Mouse (Mus musculus) Patski (cell line): ENCODE data around the gene Snorc. TPM values are rescaled to one million over a fixed set of nuclear protein-coding genes. Genes with fewer than 3 reads are reported as not detected.
A peak's percentile ranks its signal among the peaks of the same experiment; 100 is the strongest.

Experiments used
- ATAC-seq: fragments of 100-300 bp; one replicate; pipeline ENCODE4 v1.8.0; 2021
- CTCF ChIA-PET: fragments of 350-600 bp; sonication (Branson Sonifier 250); formaldehyde crosslinking; loops from one replicate; lab custom pipeline; 2022; ENCODE audit warnings: inconsistent platforms; lab: Charles Lee
- POLR2A ChIA-PET: fragments of 350-600 bp; sonication (Branson Sonifier 250); formaldehyde crosslinking; loops from one replicate; lab custom pipeline; 2022; ENCODE audit warnings: antibody characterized with exemption, inconsistent platforms; lab: Charles Lee
- DNase-seq: peaks from one replicate; pipeline ENCODE4 v3.0.0-alpha.2; 2011; ENCODE audit warnings: low read depth, low spot score
- H3K27me3 ChIP-seq: fragments of 371-371 bp; one replicate; pipeline ENCODE4 v1.5.1; 2021
- CTCF ChIP-seq: fragments of 100-300 bp; IDR thresholded peaks from one replicate; pipeline ENCODE4 v1.5.1; 2021
- in situ Hi-C: fragments of 300-500 bp; cut with MboI; formaldehyde crosslinking; loops from 3 replicates; pipeline ENCODE4 v1.11.1; 2018; ENCODE audit warnings: low pct_unique_long_range_greater_than_20kb, mixed read lengths
- polyA plus RNA-seq: library from polyadenylated mRNA; unstranded; gene quantifications from one replicate; pipeline ENCODE4 v1.2.3, GENCODE M21; 2021

Snorc gene
- polyA plus RNA-seq, 1 experiment from 2014 or later, result not detected

DNA sequence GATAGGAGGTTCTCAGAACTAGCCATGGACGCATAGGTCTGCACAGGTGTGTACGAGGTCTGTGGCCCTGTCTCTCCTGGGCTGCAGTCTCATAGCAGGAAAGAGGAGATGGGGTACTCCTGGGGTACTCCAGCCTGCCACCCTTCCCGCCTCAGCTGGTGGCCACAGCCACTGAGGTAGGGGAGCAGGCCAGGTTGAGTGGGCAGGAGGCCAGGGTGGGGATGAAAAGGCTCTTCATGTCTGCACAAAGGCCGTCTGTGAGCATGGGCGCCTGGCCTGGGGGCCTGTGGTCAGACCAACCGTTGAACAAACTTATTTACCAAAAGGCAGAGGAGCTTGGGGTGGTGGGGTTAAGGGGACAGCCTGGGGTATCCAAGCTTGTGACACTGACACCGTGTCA, 1.8 kb downstream of the Snorc start:
- ATAC-seq (no peak), DNase-seq (no peak)
- H3K27me3 ChIP-seq, result no peaks in the 10 kb centered on the region
- ChIA-PET CTCF (interaction anchor here (1.1 kb wide), 1 partner anchor 9 kb away, joined by 3 read pairs; no protein-coding TSS in a partner anchor), POLR2A (no interaction called here)
- TF ChIP-seq CTCF, result no peak
- in situ Hi-C loops, result no loop called here

DNA sequence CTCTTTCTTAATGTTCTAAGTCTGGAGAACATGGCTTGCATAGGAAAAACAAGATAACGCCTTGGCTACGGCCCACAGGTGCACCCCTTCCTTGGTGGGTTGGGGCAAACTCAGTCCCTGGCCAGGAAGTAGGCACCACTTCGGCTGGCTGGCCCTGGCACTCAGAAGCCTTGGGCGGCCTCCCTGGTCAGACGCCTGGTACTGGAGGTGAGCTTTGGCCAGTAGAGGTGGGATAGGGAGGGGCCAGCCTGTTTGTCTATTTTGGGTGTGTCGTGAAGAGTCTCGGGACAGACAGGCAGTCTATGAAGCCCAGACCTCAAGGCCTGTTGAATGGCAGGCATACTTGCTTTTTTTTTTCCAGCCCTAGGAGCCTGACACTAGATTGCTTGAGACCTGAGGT, 2.5 kb downstream of the Snorc start:
- H3K27me3 ChIP-seq, result no peaks in the 10 kb centered on the region
- no peak for ATAC-seq
- TF ChIP-seq CTCF, result no peak
- no peak for DNase-seq
- ChIA-PET CTCF (no interaction called here), POLR2A (interaction anchor here (0.7 kb wide), 1 partner anchor 17 kb away, joined by 6 read pairs; no protein-coding TSS in a partner anchor)
- in situ Hi-C loops, result no loop called here

DNA sequence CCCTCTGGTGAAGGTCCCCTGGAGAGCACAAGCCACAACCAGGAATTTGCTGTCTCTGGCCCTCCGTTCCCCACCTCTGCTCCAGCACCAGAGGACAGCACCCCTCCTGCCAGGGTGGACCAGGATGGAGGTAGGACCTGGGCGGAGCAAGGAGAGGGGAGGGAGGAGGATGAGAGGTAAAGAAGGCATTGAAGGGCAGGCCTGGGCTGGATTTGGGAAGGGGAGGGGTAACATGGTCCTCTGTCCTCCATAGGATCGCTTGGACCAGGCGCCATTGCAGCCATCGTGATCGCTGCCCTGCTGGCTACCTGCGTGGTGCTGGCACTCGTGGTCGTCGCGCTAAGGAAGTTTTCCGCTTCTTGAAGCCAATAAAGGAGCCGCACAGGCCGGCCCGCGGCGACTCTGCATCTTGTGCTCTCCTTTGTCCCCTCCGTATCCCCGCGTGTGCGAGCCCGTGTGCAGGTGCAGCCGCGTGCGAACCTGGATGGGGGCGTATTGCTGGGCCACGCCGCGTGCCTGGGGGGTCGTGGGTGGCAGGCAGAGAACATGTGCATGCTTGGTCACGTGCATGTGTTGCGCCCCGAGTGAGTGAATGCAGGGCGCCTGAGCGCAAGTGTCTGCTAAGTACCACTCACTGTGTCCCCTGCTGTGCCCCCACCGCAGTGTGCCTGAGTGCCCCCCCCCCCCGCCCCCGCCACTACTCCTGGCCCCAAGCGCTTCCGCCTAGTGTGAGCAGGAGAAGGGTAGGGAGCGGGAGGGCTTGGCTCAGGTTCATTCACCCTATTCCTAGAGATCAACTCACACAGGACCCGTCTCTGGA, 5.2 kb downstream of the Snorc start:
- in situ Hi-C loops, result no loop called here
- H3K27me3 ChIP-seq, result no peaks in the 10 kb centered on the region
- ChIA-PET CTCF (no interaction called here), POLR2A (no interaction called here)
- ATAC-seq, result no peak
- DNase-seq, result no peak
- TF ChIP-seq CTCF, result no peak

DNA sequence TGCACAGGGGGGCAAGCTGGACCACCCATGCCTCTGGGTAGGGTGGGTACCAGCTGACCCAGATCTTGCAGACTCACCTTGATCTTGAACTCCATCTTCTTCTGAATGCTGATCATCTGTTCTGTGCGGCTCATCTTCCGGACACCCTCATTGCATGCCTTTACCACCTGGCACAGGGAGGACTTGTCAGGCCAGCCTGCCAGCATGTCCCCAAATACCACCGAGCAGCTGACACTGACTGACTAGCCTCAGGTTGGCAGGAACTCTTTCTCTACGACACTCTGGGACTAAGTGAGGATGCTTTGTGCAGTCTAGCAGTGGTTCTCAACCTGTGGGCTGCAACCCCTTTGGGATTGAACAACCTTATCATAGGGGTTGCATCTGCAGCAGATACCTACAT, 12.5 kb downstream of the Snorc start:
- no peak for DNase-seq
- ChIA-PET POLR2A (interaction anchor here (0.6 kb wide), 1 partner anchor 1551 kb away, joined by 4 read pairs; no protein-coding TSS in a partner anchor), CTCF (no interaction called here)
- no peak for ATAC-seq
- in situ Hi-C loops, result no loop called here
- no peak for TF ChIP-seq CTCF
- H3K27me3 ChIP-seq, result no peaks in the 10 kb centered on the region

DNA sequence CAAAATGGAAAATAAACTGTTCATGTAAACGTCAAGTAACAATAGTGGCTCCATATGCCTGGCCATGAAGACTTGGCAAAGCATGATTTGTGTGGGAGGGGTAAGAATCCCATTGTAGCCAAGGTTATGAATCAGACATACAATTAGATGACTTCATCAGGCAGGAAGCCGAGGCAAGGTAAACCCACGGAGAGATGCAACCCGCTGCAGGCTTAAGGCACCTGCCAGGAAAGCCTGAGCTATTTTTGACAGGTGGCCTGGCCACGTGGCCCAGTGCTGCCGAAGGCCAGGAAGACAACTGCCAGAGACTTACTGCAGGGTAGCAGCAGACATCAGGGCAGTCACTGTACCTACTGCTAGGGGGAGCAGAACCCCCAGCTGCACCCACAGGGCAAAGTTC, 16.3 kb downstream of the Snorc start:
- H3K27me3 ChIP-seq, result no peaks in the 10 kb centered on the region
- POLR2A ChIA-PET, result no interaction called here
- in situ Hi-C loops, result no loop called here
- CTCF ChIA-PET, result interaction anchor here (1.0 kb wide), 1 partner anchor 269 kb away, joined by 4 read pairs; the partner anchor contains the start of gene Atg16l1
- peak; percentile 35 for ATAC-seq
- TF ChIP-seq CTCF, result no peak
- peak; percentile 51 for DNase-seq

DNA sequence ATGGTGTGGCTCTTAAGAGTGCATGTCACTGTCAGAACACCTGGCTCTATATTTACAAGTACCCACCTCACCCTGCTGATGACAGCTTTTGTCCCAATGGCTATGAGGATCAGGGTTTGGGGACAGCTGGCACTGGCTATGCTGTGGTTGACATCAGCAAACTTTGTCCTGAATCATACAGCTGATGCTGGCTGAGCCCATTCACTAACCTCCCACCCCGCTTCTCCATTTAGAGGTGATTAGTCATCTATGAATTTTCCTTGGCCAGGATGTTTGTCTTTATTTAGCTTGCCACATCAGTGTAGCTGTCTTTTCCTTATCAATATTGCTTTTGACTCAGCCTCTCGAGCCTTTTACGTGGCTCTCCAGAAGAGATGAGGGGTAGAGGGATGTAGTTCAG, 22.2 kb downstream of the Snorc start:
- no peaks in the 10 kb centered on the region for H3K27me3 ChIP-seq
- no peak for ATAC-seq
- no peak for TF ChIP-seq CTCF
- CTCF ChIA-PET, result no interaction called here
- DNase-seq, result no peak
- POLR2A ChIA-PET, result interaction anchor here (0.6 kb wide), 1 partner anchor 57 kb away, joined by 3 read pairs; no protein-coding TSS in a partner anchor
- in situ Hi-C loops, result no loop called here

DNA sequence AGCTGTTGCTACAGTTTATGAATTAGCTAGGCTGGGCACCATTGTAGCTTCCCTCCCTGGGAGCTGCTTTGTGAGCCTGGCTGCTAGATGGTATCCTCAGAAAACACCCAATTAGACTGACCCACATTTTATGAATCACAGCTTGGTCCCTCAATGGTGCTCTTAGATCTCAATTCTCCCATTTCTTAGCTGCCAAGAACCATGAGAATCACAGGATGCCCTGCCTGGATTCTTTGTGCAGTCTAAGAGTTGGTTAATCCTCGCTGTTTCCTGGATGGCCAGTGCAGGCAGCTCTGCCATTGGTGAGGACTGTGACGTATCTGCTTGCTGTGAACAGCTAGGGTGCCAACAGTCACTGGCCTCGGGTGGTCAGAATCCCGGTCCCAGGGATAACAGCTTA, 23.5 kb downstream of the Snorc start:
- no peak for ATAC-seq
- in situ Hi-C loops, result no loop called here
- no peaks in the 10 kb centered on the region for H3K27me3 ChIP-seq
- ChIA-PET POLR2A (interaction anchor here (0.6 kb wide), 1 partner anchor 262 kb away, joined by 7 read pairs; the partner anchor contains the start of gene Atg16l1), CTCF (no interaction called here)
- DNase-seq, result no peak
- no peak for TF ChIP-seq CTCF

DNA sequence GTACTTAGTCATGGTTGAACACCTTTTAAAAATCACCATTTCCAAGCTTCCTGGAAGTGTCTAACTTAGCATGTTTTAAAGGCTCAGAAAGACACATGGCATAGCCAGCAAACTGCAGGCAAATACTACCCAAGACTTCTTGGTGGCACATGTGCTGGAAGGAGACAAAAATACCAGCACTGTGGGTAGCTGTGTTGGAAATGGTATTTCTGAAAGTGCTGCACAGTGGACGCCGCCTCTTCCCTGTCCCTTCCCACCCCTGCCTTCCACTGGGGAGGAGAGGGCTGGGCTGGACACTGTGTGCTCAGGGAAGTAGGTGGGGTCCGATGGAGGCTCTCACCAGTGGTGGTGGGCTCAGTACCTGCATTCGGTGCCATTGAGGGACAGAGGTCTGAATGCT, 35.5 kb downstream of the Snorc start:
- no peak for TF ChIP-seq CTCF
- in situ Hi-C loops, result no loop called here
- POLR2A ChIA-PET, result interaction anchor here (0.5 kb wide), 1 partner anchor 86 kb away, joined by 4 read pairs; no protein-coding TSS in a partner anchor
- no peak for DNase-seq
- CTCF ChIA-PET, result no interaction called here
- no peak for ATAC-seq
- H3K27me3 ChIP-seq, result no peaks in the 10 kb centered on the region

DNA sequence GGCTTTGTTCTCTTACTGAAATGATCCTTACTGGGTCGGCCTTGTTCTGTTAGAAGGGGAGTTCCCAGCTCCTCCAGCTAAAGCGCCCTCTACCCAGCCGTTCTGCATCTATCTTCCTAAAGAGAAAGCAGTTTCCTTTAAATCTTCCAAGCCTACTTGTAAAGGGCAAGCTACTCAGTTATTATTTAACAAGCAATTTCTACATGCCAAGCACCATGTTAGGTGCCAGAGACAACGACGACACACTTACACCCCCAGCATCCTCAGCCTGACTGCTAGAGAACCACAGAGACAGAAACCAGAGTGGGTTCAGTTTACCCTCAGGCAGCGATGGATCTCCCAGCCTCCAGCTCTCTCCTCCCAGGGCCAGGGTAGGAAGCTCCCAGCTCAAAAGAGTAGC, 37.8 kb downstream of the Snorc start:
- no peak for TF ChIP-seq CTCF
- CTCF ChIA-PET, result interaction anchor here (1.2 to 1.7 kb wide), 2 partner anchors 12 to 216 kb away, joined by 4 read pairs; no protein-coding TSS in a partner anchor
- ATAC-seq (no peak), DNase-seq (no peak)
- POLR2A ChIA-PET, result no interaction called here
- H3K27me3 ChIP-seq, result no peaks in the 10 kb centered on the region
- in situ Hi-C loops, result no loop called here

DNA sequence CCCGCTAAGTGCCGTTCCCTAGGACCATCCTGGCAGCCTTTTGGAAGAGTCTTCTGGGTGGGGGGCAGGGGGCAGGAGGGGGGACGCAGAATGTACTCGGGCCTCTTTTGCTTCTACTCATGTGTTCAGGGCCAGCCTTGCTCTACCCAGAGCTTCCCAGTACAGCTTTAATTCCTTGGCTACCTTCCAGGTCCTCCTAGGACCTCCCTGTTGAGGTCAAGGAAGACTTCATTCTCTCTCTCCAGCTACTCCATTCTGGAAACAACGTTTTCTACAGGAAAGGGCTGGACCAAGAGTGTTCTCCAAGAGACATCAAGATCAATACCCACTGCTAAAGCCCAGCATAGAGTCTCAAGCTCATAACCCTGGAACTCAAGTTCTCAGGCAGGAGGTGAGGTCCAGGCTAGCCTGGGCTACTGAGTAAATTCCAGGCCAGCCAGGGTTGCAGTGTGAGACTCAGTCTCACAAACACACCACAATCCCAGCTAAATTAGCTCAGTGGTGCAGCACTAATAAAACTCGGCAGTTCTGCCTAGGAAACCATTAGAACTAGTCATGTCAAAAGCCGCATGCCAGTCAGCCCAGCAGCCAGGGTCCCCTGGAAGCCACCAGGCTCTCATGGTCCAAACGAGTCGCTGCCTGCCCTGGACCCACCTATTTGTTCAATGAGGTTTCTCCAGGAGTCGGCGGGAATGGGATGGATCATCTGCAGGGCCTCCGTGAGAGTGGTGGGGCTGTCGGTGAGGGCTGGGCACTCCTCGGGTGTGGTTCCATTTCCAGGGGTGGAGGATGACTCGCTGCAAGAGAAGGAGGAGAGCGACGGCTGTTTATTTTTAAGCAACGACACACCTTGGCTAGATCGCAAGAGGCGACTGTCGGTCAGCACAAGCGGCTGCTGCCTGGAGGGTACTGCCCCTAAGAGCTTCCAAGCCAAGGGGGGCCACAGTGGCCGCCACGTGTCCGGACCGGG, 38.8 kb downstream of the Snorc start:
- ChIA-PET CTCF (interaction anchor here (0.8 to 1.7 kb wide), 3 partner anchors 11 to 215 kb away, joined by 3 to 4 read pairs (median 4); no protein-coding TSS in a partner anchor), POLR2A (interaction anchor here (1.2 kb wide), 1 partner anchor 141 kb away, joined by 3 read pairs; no protein-coding TSS in a partner anchor)
- no peaks in the 10 kb centered on the region for H3K27me3 ChIP-seq
- no peak for DNase-seq
- TF ChIP-seq CTCF, result no peak
- in situ Hi-C loops, result no loop called here
- no peak for ATAC-seq
